Mouse (Mus musculus): ENCODE results near the gene Sh2d7. TPM values are rescaled to one million over a fixed set of nuclear protein-coding genes. Genes with fewer than 3 reads are reported as not detected.
"Not testable (repeated sequence)": the region's sequence is repeated elsewhere in the genome, so short reads cannot be mapped to it uniquely, and the experiment has no call there.

The Sh2d7 gene
- polyA plus RNA-seq, 1 experiment, result not detected

GRCm38 (mm10) chr9:54544212-54544953 is 5.6 kb downstream of the Sh2d7 start:
- no peak for DNase-seq (ENCODE audit: low read depth)

DNA sequence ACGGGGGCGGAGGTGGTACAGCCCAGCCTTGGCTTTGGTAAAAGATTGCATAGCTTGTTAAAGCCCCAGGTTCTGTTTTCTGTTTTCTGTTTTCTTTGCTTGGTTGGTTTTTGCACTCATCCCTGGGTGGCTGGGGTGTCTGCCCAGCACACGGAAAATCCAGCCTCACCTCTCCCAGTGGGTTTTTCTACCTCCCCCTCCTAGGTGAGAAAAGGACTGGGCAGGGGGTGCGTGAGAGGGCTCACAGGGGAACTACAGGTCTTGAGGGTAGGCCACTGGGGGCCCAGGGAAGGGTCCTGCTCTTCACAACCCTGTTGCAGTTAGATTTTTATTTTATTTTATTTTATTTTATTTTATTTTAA is 6.2 kb downstream of the Sh2d7 start:
- DNase-seq (ENCODE audit: low read depth), result no peak

DNA sequence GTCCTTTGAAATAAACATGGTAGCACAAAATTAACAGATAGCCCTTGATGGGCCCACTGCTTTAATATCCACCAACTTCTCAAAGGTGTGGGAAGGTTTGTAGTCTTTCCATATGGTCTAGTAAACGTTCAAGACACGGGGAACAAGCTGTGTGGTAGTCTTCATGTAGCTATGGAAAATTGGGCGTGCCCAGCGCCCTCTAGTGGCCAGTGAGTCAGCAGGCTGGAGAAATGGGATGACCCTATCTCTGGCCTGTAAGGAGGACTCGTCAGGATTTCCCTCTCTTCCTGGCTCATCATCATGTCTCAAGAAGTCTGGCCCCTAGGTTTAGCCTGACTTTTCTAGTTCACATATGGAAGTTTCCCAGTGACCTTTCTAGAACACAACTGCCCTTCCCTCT is 8.8 kb downstream of the Sh2d7 start:
- no peak for DNase-seq (ENCODE audit: low read depth)

GRCm38 (mm10) chr9:54549433-54549832 is 10.6 kb downstream of the Sh2d7 start:
- no peak for DNase-seq (ENCODE audit: low read depth)

- no peak for DNase-seq (ENCODE audit: low read depth)
Observed at GRCm38 (mm10) chr9:54552409-54552808, 13.6 kb downstream of the Sh2d7 start.

- DNase-seq (ENCODE audit: low read depth), result no peak
Observed at GRCm38 (mm10) chr9:54555044-54555443, 16.3 kb downstream of the Sh2d7 start.

DNA sequence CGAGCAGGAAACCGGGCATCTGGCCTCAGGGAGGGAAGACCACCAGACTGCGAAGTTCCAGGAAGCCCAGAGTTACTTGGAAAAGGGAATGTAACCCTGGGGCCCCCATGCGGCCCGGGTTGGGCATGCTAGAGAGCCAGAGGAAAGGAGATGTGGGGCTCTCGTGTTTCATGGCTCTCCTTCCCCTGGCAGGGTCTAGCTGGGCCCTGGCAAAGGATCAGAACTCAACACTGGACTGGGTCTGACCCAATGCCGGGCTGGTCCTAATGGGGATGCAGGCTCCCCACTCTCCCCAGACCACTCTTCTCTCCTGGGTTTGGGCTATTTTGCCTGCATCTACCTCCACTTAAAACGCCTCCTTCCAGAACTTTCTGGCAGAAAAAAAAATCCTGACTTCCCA is 19.9 kb downstream of the Sh2d7 start:
- no peak for DNase-seq (ENCODE audit: low read depth)

- no peak for DNase-seq (ENCODE audit: low read depth)
Observed at GRCm38 (mm10) chr9:54559771-54560471, 21.1 kb downstream of the Sh2d7 start, which contains the start of gene Cib2. TSS of gene Cib2 (minus strand) at chr9:54560218.

GRCm38 (mm10) chr9:54560831-54561601 is 22.2 kb downstream of the Sh2d7 start:
- no peak for DNase-seq (ENCODE audit: low read depth)

- peak; percentile 88 for DNase-seq (ENCODE audit: low read depth)
Observed at GRCm38 (mm10) chr9:54566958-54567357, 28.2 kb downstream of the Sh2d7 start.

DNA sequence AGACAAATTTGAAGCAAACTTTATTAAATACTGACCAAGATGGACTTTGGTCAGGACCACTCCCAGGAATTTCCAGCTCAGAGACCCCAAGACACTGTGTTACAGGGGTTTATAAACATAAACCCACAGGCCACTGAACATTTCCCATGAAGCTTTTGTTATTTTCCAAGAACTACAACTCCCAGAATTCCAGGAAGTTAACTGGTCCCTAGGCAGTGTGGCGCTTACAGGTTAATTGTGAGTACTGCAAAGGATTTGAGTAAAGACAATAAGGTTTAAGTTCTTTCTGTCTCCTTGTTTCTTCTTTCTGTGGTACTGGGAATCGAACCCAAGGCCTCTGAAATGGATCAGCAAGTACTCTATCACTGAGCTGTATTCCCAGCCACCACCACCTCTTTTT is 29.9 kb downstream of the Sh2d7 start:
- no peak for DNase-seq (ENCODE audit: low read depth)

DNA sequence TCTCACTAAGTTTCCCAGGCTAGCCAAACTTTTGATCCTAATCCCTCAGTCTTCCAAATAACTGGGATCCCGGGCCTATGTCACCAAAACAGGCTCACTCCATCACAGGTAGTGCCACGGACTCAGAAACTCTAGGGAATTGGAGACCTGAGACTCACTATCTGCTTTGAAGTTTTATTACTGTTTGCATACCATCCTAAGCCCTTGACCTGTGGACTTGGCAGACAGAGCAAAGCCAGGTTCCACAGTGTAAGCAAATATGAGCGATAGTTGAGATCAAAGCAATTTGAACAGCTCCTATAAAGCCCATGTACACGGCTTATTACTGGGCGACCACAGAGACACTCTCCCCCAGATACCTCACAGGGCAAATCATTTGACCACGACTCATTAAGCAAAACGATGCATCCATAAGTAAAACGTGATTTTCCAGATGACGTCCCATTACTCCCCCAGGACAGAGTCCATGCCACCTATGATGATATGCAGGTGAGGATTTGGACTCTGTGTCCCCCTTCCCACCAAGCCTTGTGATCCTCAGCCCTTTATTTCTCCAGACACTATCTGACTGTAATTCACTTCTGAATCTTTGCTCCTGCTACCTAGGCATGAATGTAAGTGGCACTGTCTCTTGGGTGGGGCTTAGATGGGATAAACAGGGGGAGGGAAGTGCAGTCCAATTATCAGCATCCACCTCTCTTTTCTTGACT is 32.5 kb downstream of the Sh2d7 start:
- DNase-seq (ENCODE audit: low read depth), result no peak

DNA sequence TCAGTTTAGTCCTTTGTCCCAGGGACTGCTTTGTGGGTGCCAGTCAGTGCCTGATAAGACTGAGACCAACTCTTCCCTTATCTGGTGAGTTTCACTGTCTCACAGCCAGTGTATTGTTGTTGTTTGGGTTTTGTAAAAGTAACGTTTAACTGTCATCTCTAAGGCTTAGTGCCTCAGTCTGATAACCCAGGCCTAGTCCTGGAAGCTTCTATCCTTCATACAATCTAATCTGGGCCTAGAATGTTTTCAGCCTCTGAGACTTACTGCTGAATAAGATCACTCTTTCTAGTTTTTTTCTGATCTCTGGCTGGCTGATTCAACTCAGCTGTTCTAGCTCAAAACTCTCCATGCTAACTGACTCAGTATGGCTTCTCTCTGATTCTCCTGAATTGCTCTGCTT is 44.9 kb downstream of the Sh2d7 start:
- DNase-seq (ENCODE audit: low read depth), result no peak

GRCm38 (mm10) chr9:54584127-54584526 is 45.3 kb downstream of the Sh2d7 start:
- not testable (repeated sequence) for DNase-seq (ENCODE audit: low read depth)

DNA sequence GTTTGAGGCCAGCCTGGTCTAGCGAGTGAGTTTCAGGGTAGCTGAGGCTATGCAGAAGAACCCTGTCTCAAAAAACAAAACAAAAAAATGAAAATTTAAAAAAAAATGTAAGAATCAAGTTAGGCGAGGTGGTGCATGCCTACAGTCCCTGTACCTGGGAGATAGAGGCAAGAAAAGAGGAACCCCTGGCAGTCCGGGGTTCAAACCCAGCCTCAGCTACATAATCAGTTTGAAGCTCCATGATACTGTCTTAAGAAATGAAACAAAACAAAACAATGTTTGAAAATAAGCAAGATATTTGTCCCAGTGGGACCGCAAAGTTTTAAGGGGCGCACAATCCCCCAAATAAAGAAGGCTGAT is 47.0 kb downstream of the Sh2d7 start:
- DNase-seq (ENCODE audit: low read depth), result no peak

DNA sequence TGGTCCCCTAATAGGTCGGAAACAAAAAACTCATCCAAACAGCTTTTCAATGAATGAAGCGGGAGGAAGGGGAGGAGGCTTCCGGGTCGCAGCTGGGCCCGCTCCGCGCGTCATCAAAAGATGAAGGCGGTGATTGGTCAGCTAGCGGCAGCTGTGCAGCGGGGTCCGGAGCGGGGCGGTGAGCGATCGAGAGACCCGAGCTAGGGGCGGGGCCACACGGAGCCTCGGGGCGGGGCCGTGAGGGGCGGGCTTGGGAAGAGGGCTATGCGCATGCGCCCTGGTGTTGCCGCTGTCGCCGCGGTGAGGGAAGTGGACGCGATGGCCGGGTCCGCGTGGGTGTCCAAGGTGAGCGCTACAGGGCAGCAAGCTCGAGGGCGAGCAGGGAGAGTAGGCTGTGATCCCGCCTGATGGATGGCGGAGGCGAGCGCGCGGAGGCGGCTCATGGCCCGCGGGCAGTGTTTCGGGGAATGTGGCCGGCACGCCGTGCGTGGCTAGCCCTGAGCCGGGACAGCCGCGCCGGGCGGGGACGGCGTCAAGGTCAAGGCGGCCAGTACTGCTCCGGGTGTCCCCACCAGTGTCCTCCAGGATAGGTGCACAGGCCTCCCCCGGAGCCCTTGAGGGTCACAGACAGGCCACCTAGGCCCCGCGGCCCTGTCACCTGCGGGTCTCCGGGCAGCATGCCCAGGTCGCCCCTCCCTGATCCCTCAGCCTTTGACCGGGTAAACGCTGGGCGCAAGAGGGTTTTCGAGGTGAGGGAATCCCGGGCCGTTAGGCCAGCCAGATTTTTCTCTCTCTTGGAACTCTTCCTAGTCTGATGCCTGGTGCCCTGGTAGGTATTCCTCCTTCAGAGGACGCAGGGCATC is 47.6 kb downstream of the Sh2d7 start, which contains the start of gene Idh3a:
Gene Idh3a, plus strand, starts transcription at position 136 of the 863 bp plus-strand sequence.
- no peak for DNase-seq (ENCODE audit: low read depth)

- no peak for DNase-seq (ENCODE audit: low read depth)
Observed at GRCm38 (mm10) chr9:54587863-54588262, 49.1 kb downstream of the Sh2d7 start.

GRCm38 (mm10) chr9:54593652-54594051 is 54.9 kb downstream of the Sh2d7 start:
- DNase-seq (ENCODE audit: low read depth), result not testable (repeated sequence)

All from gonadal fat pad, adult 2 months (tissue).